Mouse (Mus musculus): ENCODE data around the gene Cog1. TPM values are rescaled to one million over a fixed set of nuclear protein-coding genes. Genes with fewer than 3 reads are reported as not detected.

Cog1 gene
- polyA plus RNA-seq, 1 experiment: 4.5 TPM

DNA sequence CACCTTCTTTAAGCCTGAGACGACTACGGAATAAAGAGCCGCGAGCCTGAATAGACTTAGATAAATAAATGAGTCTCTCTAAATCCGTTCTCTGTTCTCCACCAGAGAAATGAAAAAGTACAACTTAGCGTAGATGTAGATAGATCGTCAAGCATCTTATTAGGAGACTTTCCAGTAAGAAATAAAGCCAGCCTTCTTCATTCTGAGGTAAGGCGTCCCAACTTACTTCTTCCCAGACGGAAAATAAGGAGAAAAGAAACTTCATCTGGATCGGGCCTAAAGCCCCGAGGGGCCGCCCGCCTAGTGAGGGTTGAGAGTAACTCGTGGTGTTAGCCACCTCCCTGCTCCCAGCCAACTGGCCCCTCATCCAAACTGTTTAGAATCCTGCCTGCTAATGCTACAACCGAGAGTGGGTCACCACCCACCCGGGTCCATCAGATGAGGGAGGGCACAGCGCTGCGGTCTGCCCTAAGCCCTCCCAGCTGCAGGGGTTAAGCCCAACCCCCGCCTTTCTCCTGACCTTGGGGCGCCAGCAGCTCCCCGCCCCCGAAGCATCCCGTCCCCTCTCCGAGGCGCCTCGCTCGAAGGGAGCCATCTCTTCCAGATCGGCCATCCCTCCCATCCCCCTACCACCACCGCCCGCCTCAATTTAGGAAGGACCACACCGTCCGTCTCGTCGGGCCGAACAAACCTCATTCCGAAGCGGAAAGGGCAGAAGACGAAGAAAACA is 34.1 kb downstream of the Cog1 start:
- TF ChIP-seq TAL1 (IDR thresholded peaks at IDR 0.05; ENCODE audit: low read length) (no peak), GATA1 (IDR thresholded peaks at IDR 0.05; ENCODE audit: low read length) (no peak)
- peaks cover 47% of the 10 kb centered on the region for H3K36me3 ChIP-seq (ENCODE audit: control insufficient read depth)
- H3K27me3 ChIP-seq (ENCODE audit: control insufficient read depth): no peaks in the 10 kb centered on the region
- no peaks in the 10 kb centered on the region for H3K9me3 ChIP-seq (ENCODE audit: control insufficient read depth, low read length)
- peak overlapping the region; percentile 100 for H3K4me3 ChIP-seq (replicated peaks)
- peaks cover 67% of the 10 kb centered on the region for H3K4me1 ChIP-seq (ENCODE audit: control insufficient read depth)

DNA sequence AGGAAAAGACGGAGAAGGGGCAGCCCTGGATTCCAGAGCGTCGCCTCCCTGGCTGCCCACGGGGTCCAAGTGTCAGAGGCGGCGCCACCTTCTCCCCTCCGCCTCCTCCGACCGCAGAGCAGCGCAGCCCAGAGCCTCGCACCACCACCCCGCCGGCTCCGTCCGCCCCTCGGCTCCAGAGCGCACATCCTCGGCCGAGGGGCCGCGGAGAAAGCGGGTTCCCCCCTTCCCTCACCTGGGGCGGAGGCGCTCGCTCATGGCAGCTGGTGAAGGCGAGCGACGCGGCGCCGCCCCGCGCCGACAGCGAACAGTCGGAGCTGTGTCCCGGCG is 34.6 kb downstream of the Cog1 start:
- Histone ChIP-seq H3K4me1 (ENCODE audit: control insufficient read depth) (peaks cover 62% of the 10 kb centered on the region), H3K9me3 (ENCODE audit: control insufficient read depth, low read length) (no peaks in the 10 kb centered on the region), H3K36me3 (ENCODE audit: control insufficient read depth) (peaks cover 47% of the 10 kb centered on the region), H3K27me3 (ENCODE audit: control insufficient read depth) (no peaks in the 10 kb centered on the region), H3K4me3 (replicated peaks) (peak overlapping the region; percentile 100)
- TF ChIP-seq GATA1 (IDR thresholded peaks at IDR 0.05; ENCODE audit: low read length): no peak
- no peak for TF ChIP-seq TAL1 (IDR thresholded peaks at IDR 0.05; ENCODE audit: low read length)

DNA sequence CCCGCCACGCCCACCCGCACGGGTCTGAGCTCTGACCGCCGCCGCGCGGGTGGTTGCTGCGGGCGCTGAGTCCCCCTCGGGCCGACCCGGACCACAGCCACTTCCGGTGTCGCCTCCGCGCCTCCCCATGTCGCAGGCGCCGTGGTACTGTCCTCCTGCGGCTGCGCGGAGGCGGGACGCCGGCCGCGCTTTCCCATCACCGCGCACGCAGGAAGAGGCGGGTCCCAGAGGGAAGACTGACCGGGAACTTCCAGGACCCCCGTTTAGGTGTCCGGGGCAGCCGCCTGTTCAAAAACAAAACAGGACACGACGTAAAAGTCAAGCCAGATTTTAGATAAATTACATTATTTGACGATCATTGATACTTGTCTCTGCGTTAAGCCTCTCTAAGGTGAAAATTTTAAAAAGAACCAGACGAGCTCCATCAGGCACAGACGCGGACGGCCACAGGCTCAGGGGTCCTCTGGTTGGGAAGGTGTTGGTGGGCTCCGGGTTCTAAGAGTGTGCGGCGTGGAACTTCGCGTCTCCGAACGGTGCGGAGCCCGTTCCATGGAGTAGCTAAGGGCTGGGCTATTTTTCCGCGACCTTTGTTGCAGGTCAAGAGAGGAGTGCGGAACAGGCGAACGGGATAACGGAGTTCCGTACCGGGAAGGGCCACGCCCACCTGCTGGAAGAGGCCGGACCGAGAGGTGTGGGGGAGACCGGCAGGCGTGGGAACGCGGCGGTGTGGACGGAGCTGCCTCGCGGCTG is 35.2 kb downstream of the Cog1 start, which contains the start of the genes Fam104a and D11Wsu47e:
Gene Fam104a, minus strand, starts transcription at position 199 of the 750 bp plus-strand sequence.
Gene D11Wsu47e, plus strand, starts transcription at position 456 of the 750 bp plus-strand sequence.
- Histone ChIP-seq H3K4me3 (replicated peaks) (peak within 1 kb of the TSS; percentile 100), H3K27me3 (ENCODE audit: control insufficient read depth) (no peaks in the 10 kb centered on the region), H3K4me1 (ENCODE audit: control insufficient read depth) (peaks cover 58% of the 10 kb centered on the region), H3K36me3 (ENCODE audit: control insufficient read depth) (peaks cover 48% of the 10 kb centered on the region), H3K9me3 (ENCODE audit: control insufficient read depth, low read length) (no peaks in the 10 kb centered on the region)
- TF ChIP-seq TAL1 (IDR thresholded peaks at IDR 0.05; ENCODE audit: low read length) (no peak), GATA1 (IDR thresholded peaks at IDR 0.05; ENCODE audit: low read length) (no peak)

DNA sequence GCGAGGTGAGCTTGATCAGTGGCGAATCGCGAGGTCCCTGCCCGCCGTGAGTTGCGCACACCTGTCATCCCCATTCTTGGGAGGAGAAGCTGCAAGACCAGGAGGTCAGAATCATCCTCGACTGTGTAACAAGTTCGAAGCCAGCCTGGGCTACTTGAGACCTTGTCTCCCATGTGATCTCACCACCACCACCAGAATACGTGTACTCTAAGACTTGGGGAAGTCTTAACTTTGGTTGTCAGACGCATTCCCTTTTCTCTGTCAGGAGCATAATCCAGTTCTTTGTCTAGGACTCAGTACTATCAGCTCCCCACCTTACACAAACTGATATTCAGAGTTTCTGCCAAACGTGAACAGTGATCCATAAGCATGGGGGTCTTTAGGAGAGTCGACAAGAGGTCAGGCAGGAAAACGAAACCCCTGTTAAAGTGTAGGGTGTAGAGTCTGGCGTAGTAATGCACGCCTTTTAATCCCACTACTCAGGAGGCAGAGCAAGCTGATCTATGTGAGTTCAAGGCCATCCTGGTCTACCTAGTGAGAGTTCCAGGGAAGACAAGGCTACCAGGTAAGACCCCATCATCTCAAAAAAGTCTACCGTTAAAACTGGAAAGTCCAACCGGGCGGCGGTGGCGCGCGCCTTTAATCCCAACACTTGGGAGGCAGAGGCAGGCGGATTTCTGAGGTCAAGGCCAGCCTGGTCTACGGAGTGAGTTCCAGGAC is 35.9 kb downstream of the Cog1 start:
- TF ChIP-seq TAL1 (IDR thresholded peaks at IDR 0.05; ENCODE audit: low read length): no peak
- no peaks in the 10 kb centered on the region for H3K9me3 ChIP-seq (ENCODE audit: control insufficient read depth, low read length)
- H3K36me3 ChIP-seq (ENCODE audit: control insufficient read depth): peaks cover 48% of the 10 kb centered on the region
- H3K27me3 ChIP-seq (ENCODE audit: control insufficient read depth): no peaks in the 10 kb centered on the region
- H3K4me1 ChIP-seq (ENCODE audit: control insufficient read depth): peaks cover 51% of the 10 kb centered on the region
- H3K4me3 ChIP-seq (replicated peaks): peak overlapping the region; percentile 100

DNA sequence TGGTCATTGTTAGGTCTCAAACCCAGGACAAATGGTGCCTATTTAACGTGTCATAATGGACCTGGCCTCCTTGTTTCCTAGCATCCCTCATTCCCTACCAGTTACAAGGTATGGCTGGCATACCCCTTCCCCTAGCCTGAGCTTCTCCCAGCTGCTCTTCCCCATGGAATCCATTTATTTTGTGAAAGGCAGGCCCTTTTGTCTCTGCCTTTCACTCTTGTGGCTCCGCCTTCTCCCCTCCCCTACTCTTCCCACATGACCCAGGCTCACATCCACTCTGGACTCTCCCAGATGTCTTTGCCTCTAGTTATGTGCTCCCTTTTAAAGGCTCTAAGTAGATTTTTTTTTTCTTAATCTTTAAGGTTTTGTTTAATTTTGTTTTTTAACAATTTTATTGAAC is 38.1 kb downstream of the Cog1 start:
- peaks cover 39% of the 10 kb centered on the region for H3K4me1 ChIP-seq (ENCODE audit: control insufficient read depth)
- TF ChIP-seq GATA1 (IDR thresholded peaks at IDR 0.05; ENCODE audit: low read length): no peak
- no peak for TF ChIP-seq TAL1 (IDR thresholded peaks at IDR 0.05; ENCODE audit: low read length)

DNA sequence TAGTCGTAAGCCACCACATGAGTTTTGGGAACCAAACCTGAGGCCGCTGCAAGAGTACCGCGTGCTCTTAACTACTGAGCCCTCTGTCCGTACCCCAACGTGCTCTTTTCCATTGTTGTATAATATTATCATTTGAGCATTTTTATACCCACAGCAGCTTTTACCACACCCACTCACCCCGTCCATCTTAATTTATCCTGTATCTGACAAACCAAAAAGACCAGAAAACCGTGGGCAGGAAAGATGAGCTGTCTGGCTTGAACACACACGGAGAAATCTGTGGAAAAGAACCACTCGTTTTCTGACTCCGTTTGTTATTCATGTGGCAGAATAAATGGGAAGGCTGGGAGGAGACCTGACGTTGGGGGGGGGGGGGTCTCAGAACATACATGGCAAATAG is 41.5 kb downstream of the Cog1 start:
- Histone ChIP-seq H3K36me3 (ENCODE audit: control insufficient read depth) (peaks cover 87% of the 10 kb centered on the region), H3K27me3 (ENCODE audit: control insufficient read depth) (no peaks in the 10 kb centered on the region), H3K4me3 (replicated peaks) (no peak overlapping the region), H3K9me3 (ENCODE audit: control insufficient read depth, low read length) (no peaks in the 10 kb centered on the region; the same call in 1 of the 2 replicates), H3K4me1 (ENCODE audit: control insufficient read depth) (peaks cover 20% of the 10 kb centered on the region)
- TF ChIP-seq GATA1 (IDR thresholded peaks at IDR 0.05; ENCODE audit: low read length): no peak
- no peak for TF ChIP-seq TAL1 (IDR thresholded peaks at IDR 0.05; ENCODE audit: low read length)

More for the DNA sequence above, 38.1 kb downstream of the Cog1 start:
- Histone ChIP-seq H3K4me3 (replicated peaks) (no peak overlapping the region), H3K9me3 (ENCODE audit: control insufficient read depth, low read length) (no peaks in the 10 kb centered on the region), H3K36me3 (ENCODE audit: control insufficient read depth) (peaks cover 58% of the 10 kb centered on the region), H3K27me3 (ENCODE audit: control insufficient read depth) (no peaks in the 10 kb centered on the region)

DNA sequence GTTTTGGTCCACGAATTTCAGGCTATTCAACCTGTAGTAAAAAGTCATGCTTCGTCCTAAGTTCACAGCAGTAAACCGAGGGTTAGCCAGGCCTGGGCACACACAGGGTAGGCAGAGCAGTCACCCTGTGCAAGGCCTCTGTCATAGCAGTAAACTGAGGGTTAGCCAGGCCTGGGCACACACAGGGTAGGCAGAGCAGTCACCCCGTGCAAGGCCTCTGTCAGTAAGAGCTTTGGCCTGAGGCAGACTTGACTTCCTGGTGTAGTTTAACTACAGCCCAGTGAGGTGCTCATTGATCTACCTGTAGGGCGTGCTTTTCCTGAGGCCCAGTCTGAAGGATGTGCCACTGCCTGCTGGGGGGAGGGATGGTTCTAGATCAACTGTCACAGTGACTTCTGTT is 42.3 kb downstream of the Cog1 start:
- Histone ChIP-seq H3K4me1 (ENCODE audit: control insufficient read depth) (peaks cover 17% of the 10 kb centered on the region), H3K4me3 (replicated peaks) (no peak overlapping the region), H3K9me3 (ENCODE audit: control insufficient read depth, low read length) (no peaks in the 10 kb centered on the region; the same call in 1 of the 2 replicates), H3K36me3 (ENCODE audit: control insufficient read depth) (peaks cover 90% of the 10 kb centered on the region), H3K27me3 (ENCODE audit: control insufficient read depth) (no peaks in the 10 kb centered on the region)
- TF ChIP-seq TAL1 (IDR thresholded peaks at IDR 0.05; ENCODE audit: low read length): no peak
- no peak for TF ChIP-seq GATA1 (IDR thresholded peaks at IDR 0.05; ENCODE audit: low read length)

DNA sequence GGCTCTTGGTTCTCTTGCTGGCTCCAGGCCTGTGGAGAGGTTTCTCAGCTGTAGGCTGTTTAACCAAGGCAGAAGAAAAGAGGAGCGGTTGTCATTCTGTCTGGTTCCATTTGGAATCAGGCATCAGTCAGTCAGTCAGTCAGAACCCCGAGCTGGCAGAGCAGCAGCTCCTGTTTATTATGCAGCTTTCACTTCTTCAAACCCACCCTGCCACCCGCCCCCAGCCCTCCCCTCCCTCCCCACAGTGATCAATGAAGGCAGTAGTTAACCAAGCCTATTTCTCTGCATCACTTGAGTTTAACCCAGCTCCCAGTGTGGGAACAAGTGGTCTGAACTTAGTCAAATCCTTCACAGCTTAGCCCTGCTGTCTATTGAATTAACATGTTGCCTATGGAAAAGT is 42.9 kb downstream of the Cog1 start:
- H3K27me3 ChIP-seq (ENCODE audit: control insufficient read depth): no peaks in the 10 kb centered on the region
- TF ChIP-seq TAL1 (IDR thresholded peaks at IDR 0.05; ENCODE audit: low read length): no peak
- peaks cover 1% of the 10 kb centered on the region for H3K9me3 ChIP-seq (ENCODE audit: control insufficient read depth, low read length)
- H3K4me3 ChIP-seq (replicated peaks): no peak overlapping the region
- H3K36me3 ChIP-seq (ENCODE audit: control insufficient read depth): peaks cover 87% of the 10 kb centered on the region
- peaks cover 11% of the 10 kb centered on the region for H3K4me1 ChIP-seq (ENCODE audit: control insufficient read depth)

DNA sequence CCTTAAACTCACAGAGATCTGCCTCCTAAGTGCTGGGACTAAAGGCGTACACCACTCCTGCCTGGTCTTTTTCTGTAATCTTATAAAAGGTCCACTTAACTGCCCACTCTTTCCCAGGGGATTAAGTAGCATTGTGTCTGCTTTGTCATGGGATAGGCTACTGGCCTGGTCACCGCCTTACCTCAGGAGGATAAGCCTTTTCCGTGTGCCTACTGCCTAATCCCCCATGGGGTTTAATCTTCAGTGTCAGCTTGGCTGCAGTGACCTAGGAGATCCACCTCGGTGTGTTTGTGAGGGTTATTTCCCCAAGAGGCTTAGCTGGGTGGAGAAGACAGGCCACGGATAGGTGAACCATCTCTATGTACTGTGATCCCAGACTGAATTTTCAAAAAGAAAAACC is 48.6 kb downstream of the Cog1 start:
- H3K27me3 ChIP-seq (ENCODE audit: control insufficient read depth): no peaks in the 10 kb centered on the region
- H3K9me3 ChIP-seq (ENCODE audit: control insufficient read depth, low read length): peaks cover 4% of the 10 kb centered on the region
- TF ChIP-seq TAL1 (IDR thresholded peaks at IDR 0.05; ENCODE audit: low read length): no peak
- no peak for TF ChIP-seq GATA1 (IDR thresholded peaks at IDR 0.05; ENCODE audit: low read length)
- H3K4me1 ChIP-seq (ENCODE audit: control insufficient read depth): no peaks in the 10 kb centered on the region; the same call in 1 of the 2 replicates
- H3K4me3 ChIP-seq (replicated peaks): no peak overlapping the region
- peaks cover 39% of the 10 kb centered on the region for H3K36me3 ChIP-seq (ENCODE audit: control insufficient read depth)
